Mouse (Mus musculus) cerebellum, postnatal 14 days (tissue): ENCODE results near the gene Commd3.

Source experiments
- DNase-seq, 2 experiments: peaks; one replicate each; pipeline ENCODE4 v3.0.0; 2021; ENCODE audit warnings: mixed read lengths in 2 of 2

Commd3 gene

DNA sequence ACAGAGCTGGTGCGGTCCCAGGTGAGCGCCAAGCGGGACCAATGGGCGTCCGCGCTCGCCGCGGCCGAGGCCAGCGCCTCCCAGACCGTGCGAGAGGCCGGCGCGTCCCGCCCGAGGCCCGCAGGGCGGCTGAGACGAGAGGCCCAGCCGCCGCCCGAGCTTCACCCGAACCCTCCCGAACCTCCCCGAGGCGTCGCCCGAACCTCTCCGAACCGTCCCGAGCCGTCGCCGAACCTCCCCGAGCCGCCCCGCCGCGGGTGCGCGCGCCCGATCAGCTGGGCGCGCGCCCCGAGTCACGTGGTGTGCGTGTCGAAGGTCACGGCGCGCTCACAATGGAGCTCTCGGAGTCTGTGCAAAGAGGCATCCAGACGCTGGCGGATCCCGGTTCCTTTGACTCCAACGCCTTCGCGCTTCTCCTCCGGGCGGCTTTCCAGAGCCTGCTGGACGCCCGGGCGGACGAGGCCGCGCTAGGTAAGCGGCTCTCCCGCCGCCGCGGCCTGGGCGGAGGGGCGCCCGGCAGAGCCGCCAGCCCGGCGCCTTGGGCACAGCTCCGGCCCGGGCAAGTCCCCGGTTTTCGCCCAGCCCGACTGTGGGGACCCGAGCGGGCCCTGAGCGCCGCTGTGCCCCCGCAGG lies at the start of gene Commd3:
Commd3 (plus strand) TSS at position 252 of the 633 bp plus-strand sequence.
- DNase-seq, result peak; percentile 99

DNA sequence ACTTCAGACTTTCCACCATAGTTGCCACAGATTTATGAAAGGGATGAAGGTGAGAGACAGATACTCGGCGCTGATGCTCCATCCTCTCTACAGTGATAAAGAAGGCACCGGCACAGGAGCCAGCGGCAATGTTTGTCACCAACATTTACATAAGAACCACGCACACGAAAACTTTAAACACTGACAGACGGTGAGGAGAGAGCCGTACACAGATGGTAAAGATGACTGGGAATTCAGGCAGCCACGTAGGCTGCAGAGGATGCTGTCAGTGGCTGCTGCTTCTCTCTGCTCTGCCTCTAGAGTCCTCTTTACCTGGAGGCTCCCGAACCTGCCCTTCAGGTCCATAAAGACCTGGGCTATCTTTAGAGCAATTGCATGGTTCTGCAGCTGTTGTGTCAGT lies 49.0 kb upstream of the Commd3 start:
- DNase-seq, result no peak

- no peak for DNase-seq
Measured at GRCm38 (mm10) chr2:18630547-18630946, 41.6 kb upstream of the Commd3 start.

DNA sequence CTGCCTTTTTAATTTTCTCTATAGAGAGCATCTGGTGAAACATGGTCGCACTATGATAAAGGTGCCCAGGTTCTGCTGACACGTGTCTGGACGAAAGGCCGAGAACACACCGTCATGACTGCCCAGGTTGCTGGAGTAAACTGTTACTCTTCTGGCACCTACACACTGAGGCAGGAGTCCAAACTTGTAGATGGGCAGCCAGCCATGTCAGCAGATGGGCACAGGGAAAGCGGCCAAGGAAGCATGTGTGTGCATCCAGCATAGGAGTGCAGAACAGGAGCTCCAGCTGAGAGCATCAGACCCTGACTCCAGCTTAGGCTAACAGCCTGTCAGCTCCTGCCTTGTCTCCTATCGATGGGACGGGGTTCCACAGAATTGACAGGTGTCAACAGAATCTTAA lies 37.1 kb upstream of the Commd3 start:
- DNase-seq, result peak; percentile 99 to 100

GRCm38 (mm10) chr2:18648563-18648962 lies 23.6 kb upstream of the Commd3 start:
- DNase-seq, result no peak

DNA sequence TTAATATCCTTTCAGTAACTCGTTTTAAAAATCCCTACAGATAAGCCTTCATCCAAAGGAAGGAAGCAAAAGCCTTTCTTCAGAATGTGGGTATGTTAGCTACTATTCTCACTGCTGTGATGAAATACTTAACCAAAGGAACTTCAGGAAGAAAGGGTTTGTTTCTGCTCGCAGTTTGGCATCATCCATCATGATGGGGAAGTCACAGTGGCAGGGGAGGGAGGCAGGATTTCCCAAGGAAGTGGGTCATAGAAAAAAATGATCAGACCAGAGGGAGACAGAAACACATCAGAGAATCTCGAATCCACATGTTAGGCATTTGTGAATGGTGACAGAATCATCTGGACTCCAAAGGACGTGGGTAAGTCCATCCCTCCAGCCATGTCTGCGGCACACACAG lies 17.4 kb upstream of the Commd3 start:
- no peak for DNase-seq

GRCm38 (mm10) chr2:18664003-18664402 lies 8.2 kb upstream of the Commd3 start:
- no peak for DNase-seq

DNA sequence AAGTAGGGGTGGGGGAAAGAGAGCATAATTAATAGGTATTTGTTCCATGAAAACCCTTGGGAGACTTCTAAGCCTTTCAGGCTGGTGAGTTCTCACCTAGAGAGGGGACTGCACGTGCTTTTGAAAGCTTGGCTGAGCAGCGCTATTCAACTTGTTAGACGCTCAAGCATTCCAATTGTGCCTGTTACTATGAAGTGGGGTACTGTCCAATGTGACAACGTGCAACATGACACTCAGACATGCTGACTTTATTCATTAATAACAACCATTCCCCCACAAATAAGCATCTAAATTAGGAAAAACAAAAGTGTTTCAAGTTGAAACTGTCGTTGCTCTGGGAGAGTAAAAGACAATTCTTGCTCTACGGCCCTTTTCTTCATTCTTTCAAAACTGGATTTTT lies 1.1 kb upstream of the Commd3 start:
- DNase-seq, result no peak

GRCm38 (mm10) chr2:18672766-18673164 lies 581 bp downstream of the Commd3 start:
- DNase-seq, result no peak

DNA sequence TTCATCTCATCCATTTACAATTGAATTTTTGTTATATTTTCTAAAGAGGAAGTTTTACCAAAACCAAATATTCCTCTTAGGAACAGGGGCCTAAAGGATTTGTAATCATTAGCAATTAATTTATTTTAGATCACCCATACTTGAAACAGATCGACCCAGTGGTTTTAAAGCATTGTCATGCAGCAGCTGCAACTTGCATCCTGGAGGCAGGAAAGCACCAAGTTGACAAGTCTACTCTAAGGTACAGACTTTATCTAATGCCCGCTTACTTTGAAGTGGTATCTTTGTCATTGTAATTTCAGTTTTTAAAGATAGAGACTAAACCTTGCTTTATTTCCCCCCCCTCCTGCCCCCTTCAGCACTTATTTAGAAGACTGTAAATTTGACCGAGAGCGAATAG lies 1.6 kb downstream of the Commd3 start:
- DNase-seq, result no peak

DNA sequence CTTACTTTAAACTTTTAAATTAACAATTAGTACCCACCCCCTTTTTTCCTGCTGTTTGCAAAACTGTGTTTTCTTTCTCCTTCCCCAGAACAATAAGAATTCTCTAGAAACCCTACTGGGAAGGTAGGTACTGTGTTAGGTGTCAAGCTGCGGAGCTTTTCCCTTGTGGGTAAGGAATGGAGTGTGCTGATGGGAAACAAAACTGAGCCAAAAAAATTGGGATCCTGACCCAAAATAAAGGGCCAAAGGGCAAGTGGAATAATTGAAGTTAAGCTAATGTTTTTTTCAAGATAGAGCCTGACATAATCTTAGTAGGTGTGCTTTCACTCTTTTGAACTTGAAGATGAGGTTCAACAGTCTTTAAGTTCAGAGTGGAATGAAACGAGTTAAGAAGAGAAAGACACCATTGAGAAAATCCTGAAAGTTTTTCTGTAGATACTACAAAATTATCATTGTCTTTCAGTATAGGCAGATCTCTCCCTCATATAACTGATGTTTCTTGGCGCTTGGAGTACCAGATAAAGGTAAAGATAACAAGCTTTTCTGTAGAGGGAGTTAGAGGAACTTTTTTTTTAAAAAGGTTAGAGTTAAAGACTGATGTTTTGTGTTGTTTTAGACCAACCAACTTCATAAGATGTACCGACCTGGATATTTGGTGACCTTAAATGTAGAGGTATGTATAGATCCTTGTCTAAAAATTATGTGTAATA lies 2.2 kb downstream of the Commd3 start:
- DNase-seq, result no peak

DNA sequence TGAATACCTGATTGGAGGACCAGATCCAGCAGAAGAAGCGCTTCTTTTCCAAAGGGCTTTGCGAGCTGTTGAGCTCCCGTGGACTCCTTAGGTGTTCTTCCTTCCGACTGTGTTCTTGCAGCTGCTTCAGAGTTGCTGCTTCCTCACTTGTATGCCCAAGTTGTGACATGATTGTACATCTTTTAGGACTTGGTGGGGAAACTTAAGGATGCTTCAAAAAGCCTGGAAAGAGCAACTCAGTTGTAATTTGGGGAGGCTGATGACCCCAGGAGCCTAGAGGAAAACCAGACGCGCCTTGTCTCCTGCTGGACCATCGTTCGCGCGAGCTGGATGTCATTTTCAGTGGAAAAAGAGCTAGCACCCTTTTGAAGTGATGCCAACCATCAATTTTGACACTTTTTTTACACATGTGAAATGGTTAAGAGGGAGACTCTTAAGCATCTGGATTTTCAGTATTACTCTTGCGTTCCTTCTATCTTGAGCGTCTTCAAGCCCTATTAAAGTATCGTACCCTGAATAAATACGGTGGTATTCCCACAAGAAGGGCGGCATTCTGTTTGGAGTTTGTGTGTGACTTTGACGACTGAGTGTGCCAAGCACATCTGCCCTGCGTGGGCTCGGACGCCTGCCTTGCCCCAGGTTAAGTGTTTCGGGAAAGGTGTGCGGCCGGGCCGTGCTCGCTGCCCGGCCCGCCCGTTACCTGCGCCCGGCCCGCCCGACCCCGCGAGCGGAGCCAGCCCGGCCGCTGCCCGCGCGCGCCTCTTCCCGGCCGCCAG lies 3.7 kb downstream of the Commd3 start:
- peak in 1 of 2 experiments; percentile 26 for DNase-seq

GRCm38 (mm10) chr2:18676457-18676935 lies 4.3 kb downstream of the Commd3 start:
- DNase-seq, result peak; percentile 90 to 94

DNA sequence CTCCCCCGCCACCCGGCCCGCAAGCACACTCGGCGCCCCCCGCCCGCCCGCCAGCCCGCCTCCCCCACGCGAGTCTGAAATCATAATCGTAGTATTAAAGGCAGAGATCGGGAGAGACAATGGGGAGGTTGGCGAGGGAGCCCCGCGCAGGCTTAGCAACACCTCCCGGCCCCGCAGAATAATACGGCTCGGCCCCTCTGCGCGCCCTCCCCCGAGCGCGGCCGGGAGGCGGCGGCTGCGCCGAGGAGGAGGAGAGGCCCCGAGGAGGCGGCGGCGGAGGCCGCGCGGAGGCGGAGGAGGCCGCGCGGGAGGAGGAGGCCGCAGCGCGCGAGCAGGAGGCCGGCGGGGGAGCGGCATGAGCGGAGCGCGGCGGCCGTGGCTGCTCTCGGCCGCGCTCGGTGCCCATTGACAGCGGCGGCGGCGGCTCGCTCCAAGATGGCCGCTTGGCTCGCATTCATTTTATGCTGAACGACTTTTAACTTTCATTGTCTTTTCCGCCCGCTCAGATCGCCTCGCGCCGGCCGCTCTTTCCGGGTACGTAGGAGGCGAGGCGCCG lies 4.8 kb downstream of the Commd3 start, which contains the start of gene Bmi1:
Bmi1 (plus strand) TSS at position 83 of the 556 bp plus-strand sequence.
- DNase-seq, result peak; percentile 77 to 82

- DNase-seq, result peak; percentile 70 to 71
Measured at GRCm38 (mm10) chr2:18677631-18678471, 5.7 kb downstream of the Commd3 start.

DNA sequence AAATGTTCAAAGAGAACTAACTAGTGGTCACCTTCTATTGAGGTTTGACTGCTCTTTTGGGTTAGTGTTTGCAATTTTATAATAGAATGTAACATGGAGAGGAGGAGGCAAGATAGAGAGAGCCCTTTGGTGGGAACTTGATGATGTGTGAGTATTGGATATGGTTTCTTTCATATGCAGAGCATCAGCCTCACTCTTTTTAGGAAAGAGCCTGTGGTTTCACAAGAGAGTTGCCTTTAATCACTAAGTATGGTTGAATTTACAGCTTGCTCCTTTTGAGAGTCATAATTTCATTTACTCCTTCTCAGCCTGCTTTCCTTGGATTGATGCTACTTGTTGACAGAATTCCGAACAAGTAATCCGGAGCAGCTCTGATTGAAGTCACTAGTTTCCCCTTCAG lies 7.5 kb downstream of the Commd3 start:
- DNase-seq, result no peak

- no peak for DNase-seq
Measured at GRCm38 (mm10) chr2:18680501-18680900, 8.3 kb downstream of the Commd3 start.

GRCm38 (mm10) chr2:18680961-18681360 lies 8.8 kb downstream of the Commd3 start:
- DNase-seq, result peak; percentile 44 to 53

DNA sequence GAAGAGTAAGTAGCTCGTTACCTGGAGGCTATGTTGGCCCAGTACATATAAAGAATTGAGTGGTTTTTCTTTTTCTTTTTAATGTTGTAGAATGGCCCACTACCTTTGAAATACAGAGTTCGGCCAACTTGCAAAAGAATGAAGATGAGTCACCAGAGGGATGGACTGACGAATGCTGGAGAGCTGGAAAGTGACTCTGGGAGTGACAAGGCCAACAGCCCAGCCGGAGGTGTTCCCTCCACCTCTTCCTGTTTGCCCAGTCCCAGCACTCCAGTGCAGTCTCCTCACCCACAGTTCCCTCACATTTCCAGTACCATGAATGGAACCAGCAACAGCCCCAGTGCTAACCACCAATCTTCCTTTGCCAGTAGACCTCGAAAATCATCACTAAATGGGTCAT lies 11.9 kb downstream of the Commd3 start:
- DNase-seq, result no peak

GRCm38 (mm10) chr2:18686386-18686785 lies 14.2 kb downstream of the Commd3 start:
- DNase-seq, result no peak

DNA sequence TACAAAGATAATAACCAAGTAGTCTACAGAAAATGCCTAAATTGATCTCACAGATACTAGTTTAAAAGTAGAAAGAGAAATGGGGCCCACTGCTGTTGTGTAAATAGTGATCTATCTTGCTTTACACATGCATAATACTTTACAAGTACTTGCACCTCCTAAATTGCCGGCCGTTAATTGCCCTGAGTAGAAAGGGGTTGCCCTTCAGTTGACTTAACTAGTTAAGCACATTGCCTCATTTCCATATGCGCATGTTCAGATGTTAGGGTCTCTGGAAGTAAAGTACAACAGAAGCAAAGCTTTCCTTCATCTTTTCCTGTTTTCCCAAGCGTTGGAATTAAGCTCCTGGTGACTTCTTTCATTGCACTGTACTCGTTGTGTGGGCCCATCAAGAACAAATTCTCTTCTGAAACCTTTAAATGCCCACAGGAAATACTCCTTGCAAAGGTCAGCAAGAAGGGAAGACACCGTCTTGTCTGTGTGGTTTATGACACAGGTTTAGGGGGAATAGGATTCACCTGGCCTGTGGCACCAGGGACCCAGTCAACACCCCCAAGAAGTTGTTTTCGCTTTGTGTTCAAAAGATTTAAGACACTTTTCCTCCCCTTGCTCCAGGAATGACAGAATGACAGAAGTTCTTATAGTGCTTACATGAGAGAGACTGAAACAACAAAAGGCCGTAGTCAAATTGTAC lies 14.8 kb downstream of the Commd3 start:
- no peak for DNase-seq
